Mouse (Mus musculus): ENCODE measurements at regions not wholly inside any gene's neighbourhood (a gene's known extent, or its start where the extent isn't known, plus 50 kb on each side); places are given as distances from the start of the nearest gene placed in this dataset.

DNA sequence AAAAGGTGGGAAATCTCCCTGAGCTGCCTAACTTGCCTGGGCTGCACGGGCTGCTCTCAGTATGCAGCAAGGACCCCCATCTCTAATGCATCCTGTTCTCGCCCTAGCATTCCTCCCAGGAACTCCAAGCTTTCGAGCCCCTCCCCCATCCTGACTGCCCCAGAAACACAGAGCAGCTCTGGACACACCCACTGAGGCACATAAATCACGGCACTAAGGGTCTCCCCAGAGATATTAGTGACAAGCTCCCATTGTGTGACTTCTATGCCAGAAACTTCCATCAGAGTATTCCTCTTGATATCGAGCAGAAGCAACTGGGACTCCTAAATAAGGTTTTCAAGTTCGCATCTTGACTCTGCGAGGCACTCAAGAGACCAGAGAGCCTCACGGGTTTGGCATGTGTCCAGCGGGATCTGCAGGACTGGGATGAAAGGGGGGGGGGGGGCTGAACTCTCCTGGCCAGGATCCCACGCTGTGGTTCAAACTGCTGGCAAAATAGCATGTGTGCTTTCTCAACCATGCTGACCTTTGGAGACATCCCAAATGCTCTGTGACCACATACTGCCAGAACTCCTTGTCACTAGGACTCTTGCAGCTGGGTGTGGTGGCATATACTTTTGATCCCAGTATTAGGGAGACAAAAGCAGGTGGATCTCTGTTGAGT, 212.5 kb downstream of the Rybp start:
- intact Hi-C loops (cut with DNase I) = no loop called here
- no peak for TF ChIP-seq CTCF (IDR thresholded peaks at IDR 0.05)
- H3K27ac ChIP-seq = no peak overlapping the region
- H3K4me3 ChIP-seq = no peak overlapping the region
- DNase-seq = peak; percentile 64

DNA sequence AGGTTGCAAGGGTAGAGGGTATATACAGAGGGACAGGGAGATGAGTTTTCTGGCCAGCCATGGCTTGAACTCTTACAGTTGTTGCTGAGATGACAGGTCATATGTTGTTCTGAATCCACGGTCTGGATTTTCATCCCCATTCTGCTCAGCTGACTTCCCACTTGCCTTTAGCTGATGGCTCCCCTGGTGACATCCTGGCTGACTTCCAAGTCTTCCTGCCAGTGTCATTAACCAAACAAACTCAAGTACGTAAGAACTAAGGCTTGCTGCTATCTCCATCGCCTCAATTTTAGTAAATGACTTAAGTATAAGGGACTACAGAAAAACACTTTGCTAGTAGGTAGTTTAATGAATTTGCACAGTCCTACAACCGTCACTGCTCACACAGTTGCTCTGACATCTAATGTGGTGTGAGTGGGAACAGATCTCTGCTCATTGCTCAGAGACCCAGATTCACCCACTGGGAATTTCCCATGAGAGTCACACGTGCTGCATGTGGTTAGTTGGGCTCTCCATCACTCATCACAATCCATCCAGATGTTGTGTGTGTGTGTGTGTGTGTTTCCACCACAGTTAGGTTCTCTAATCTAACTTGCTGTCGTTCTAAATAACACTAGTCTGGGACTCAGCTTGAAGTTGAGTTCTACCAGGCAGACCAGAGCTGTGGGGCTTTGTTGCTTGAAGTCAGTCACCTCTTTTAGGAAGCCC, 214.9 kb downstream of the Rybp start:
- peak; percentile 24 for DNase-seq
- intact Hi-C loops (cut with DNase I) = no loop called here
- TF ChIP-seq CTCF (IDR thresholded peaks at IDR 0.05) = no peak
- H3K4me3 ChIP-seq = no peak overlapping the region
- no peak overlapping the region for H3K27ac ChIP-seq

DNA sequence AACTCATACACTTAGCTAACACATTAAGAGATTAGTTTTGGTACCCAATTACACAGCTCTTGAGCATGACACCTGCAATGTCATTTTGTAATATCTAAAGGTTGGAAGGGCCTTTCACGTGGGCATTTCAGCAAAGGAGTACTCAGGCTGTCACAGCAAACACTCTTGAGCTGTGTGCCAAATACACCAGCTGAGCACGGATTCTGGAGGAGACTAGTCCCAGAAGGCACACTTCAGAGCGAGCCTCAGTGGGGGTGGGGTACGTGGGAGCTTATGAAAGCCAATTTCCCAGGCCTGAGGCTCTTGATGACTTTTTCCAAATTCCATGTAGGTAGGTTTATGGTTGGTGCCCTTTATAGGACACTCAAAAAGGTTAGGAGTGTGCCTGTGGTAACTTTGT, 218.1 kb downstream of the Rybp start:
- TF ChIP-seq CTCF (IDR thresholded peaks at IDR 0.05) = no peak
- intact Hi-C loops (cut with DNase I) = no loop called here
- H3K27ac ChIP-seq = no peak overlapping the region
- no peak for DNase-seq
- no peak overlapping the region for H3K4me3 ChIP-seq

DNA sequence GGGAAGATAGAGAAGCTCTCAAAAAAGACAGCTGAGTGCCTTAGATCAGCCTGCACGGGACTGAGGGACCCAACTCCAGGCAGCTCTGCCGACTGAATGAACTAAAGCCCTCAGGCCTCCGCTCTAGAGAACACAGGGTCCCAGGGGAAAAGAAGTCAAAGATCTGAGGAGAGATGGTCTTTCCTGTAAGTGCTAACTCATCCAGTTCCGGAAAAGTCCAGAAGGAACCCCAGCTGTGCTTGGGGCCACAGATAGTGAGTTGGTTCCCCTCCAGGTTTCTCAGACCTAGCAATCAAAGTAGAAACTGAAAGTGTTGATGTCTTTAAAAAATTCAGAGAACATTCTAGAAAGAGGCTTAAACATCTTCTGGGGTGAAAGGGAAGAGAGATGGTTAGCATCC, 220.0 kb downstream of the Rybp start:
- Histone ChIP-seq H3K27ac (no peak overlapping the region), H3K4me3 (no peak overlapping the region)
- intact Hi-C loops (cut with DNase I) = no loop called here
- no peak for DNase-seq
- TF ChIP-seq CTCF (IDR thresholded peaks at IDR 0.05) = no peak

DNA sequence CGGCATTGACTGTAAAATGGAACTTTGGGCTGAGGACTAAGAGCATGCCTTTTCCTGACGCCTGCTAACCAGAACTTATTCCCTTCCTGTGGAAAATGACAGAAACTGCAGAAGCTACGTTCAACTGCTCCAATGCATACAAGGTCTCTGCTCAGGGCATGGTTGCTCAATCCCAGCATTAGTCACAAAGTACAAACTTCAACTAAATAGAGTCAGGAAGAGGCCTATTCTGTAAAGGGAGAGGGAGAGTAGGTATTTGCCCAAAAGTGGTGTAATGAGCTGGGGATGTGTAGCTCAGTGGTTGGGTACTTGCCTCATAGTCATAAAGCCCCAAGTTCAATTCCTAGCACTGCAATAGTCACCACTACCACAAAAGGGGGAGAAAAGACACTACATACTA, 221.7 kb downstream of the Rybp start:
- Histone ChIP-seq H3K4me3 (no peak overlapping the region), H3K27ac (no peak overlapping the region)
- TF ChIP-seq CTCF (IDR thresholded peaks at IDR 0.05) = no peak
- intact Hi-C loops (cut with DNase I) = no loop called here
- no peak for DNase-seq

DNA sequence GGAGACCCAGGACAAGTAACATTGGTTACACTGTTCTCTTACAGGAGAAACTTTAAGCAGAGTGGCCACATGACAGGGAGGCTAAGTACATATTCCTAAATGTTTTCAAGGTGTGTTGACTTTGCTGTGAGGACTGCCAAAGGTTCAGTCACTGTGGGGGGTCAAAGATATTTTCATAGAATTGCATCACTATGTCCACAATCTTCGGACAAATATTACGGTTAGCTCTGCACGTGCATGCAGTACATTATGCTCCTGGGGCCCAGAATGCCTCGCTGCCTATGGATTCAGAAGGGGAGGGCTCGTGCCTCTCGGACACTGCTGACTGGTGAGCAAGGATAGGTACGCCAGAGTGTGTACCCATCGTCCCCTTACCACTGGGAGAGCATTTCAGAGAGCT, 224.3 kb downstream of the Rybp start:
- TF ChIP-seq CTCF (IDR thresholded peaks at IDR 0.05) = no peak

DNA sequence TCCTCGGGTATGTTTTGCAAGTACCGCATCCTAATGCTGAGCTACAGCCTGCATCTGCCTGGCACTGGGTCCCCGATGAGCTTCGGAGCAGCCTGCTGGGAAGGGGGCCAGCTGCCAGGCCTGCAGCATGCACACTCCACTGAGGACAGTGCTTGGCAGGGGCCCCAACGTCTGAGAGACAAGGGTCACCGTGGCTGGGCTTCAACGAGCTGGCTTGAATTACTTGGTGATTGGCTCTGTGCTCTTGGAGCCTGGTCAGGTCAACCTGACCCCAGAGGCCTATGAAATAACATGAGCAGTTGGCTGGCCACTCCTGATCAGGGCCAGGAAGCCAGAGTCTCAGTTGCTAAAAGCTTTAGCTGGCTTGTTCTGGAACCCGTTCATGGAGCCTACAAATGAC, 227.5 kb downstream of the Rybp start:
- no peak overlapping the region for H3K4me3 ChIP-seq
- intact Hi-C loops (cut with DNase I) = loop anchor here (5.0 to 10.0 kb wide), 4 partner anchors 67 to 225 kb away; partner anchors contain the start of gene Rybp
- TF ChIP-seq CTCF (IDR thresholded peaks at IDR 0.05) = no peak

More for the DNA sequence above, 224.3 kb downstream of the Rybp start:
- no peak overlapping the region for H3K4me3 ChIP-seq
- H3K27ac ChIP-seq = no peak overlapping the region
- intact Hi-C loops (cut with DNase I) = loop anchor here (5.0 kb wide), 1 partner anchor 64 kb away; no protein-coding TSS in a partner anchor
- no peak for DNase-seq

DNA sequence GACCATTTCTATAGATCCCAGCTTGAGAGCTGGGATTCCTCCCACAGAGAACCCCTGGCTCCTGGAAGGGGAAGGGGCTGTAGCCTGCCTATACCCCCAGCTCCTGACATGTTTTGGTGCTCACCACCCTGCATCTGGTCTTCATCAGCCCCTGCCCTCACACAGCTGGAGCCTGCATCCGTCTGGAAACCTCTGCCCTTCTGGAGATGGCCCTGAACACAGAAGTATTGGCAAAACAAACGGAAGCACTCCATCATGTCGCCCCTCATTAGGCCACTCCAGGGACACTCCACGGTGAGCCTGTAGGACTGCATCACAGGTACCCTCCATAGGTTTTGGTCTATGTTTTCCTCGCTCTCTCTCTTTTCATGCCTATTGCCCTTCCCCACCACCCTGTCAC, 231.3 kb downstream of the Rybp start:
- Histone ChIP-seq H3K27ac (no peak overlapping the region), H3K4me3 (no peak overlapping the region)
- DNase-seq = no peak
- no peak for TF ChIP-seq CTCF (IDR thresholded peaks at IDR 0.05)
- intact Hi-C loops (cut with DNase I) = loop anchor here (5.0 to 10.0 kb wide), 3 partner anchors 84 to 229 kb away; partner anchors contain the start of gene Rybp

More for the DNA sequence above, 227.5 kb downstream of the Rybp start:
- H3K27ac ChIP-seq = peak overlapping the region; percentile 53
- peak; percentile 91 for DNase-seq

DNA sequence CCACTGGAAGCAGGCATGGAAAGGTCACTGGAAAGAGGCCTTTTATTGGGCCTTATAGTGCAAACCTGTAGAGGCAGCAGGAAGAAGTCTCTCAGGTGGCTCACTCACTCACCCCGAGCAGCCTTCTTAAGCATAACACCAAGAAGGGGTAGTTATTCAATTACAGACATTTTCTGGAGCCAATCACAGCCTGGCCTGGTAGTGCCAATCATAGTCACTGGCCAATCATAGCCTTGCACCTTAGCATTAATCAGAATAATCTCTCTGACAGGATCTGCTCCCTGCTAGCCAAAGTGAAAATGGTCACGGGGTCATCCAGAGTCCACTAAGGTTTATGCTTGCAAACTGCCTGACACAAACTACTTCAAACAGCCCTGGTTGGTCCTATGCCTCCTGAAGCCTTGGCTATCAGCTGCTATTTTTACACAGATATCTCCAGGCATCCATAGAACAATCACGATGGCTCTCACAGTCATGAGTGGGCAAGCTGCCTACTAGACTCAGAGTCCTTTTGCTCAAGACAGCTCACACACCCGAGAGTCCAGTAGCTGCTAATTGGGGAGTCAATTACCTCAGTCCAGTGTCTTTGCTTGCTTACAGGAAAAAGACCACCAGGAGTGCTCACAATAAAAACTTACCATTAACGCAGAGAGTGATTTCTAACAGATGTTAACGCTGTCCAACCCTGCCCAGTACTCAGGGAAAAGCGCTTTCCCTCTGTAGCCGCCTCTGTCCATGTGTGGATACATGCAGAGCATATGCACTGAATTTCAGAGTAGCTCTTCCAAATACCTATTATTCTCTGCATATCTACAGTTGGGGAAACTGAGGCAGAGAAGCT, 234.1 kb downstream of the Rybp start:
- no peak overlapping the region for H3K27ac ChIP-seq
- DNase-seq = no peak
- no peak for TF ChIP-seq CTCF (IDR thresholded peaks at IDR 0.05)
- intact Hi-C loops (cut with DNase I) = loop anchor here (10.0 kb wide), 1 partner anchor 232 kb away; the partner anchor contains the start of gene Rybp
- no peak overlapping the region for H3K4me3 ChIP-seq

DNA sequence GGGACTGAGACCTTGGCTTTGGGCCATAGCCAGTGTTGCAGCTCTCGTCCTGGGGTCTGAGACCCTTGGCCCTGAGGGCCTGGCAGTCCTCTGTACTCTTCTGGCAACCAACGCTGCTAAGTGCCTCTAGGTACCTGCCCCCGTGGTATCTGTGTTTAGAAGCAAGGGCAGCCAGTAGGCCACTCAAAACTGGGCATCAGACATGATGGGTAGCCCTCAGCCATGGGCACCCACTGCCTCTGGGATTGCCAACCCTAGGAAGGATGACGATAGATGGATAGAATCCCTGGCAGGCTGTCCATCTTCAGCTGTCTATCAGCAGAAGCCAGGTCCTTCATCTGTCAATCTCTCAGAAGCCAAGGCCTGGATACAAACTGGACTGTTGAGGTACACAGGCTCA, 234.9 kb downstream of the Rybp start:
- H3K27ac ChIP-seq = no peak overlapping the region
- intact Hi-C loops (cut with DNase I) = loop anchor here (10.0 kb wide), 1 partner anchor 232 kb away; the partner anchor contains the start of gene Rybp
- no peak for TF ChIP-seq CTCF (IDR thresholded peaks at IDR 0.05)
- DNase-seq = no peak
- H3K4me3 ChIP-seq = no peak overlapping the region

DNA sequence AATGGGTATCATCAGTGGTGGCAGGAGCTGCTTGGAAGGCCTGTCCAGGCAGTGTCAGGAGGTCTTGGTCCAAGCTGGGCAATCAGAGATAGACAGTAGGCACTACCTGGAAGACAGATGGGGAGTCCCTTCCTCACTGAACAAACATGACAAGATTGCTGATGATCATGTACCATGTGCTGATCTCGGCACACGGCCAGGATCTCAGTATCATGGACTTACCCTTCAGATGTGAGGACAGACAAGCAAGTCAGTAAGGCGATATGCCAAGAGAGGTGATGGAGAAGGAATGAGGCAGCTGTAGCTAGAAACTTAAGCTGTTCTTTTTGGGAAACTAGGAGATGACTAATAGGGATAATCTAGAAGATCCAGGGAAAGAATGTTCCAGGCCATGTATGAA, 238.2 kb downstream of the Rybp start:
- Histone ChIP-seq H3K27ac (no peak overlapping the region), H3K4me3 (no peak overlapping the region)
- no peak for DNase-seq
- intact Hi-C loops (cut with DNase I) = no loop called here
- no peak for TF ChIP-seq CTCF (IDR thresholded peaks at IDR 0.05)

DNA sequence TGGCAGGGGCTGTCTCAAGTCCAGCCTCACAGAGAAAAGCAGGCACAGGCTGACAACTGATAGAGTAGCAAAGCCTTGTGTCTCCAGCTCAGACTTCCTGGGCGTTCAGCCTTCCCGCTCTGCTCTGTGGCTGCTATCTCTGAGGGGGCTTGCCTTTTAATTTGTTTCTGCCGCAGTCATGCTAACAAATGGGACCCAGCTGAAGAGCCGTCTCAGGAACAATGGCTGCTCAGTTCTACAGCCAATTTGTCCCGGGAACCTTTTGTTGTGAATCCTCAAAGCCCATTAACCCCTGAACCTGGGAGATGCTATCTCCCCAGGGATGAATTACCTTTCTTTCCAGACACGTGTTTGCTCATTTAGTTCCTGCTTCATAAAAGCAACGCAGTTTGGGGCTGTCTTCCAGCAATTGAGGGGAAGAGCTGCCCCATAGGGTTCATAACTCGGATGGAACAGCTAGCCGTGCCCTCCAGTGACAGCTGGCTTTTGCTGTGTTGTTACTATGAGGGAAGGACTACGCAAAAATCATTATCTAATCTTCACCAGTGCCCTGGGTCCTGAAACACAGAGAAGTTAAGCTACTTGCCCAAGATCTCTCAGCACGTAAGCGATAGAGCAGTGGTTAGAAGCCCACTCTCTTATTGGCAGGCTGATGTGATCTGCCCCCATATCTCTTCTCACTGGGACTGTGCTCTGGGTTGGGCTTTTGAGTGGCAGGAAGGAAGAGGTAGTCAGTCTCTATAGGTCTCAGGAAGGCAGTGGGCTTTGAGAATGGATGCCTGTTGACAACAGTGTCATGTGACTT, 240.9 kb downstream of the Rybp start:
- TF ChIP-seq CTCF (IDR thresholded peaks at IDR 0.05) = no peak
- H3K4me3 ChIP-seq = no peak overlapping the region
- intact Hi-C loops (cut with DNase I) = no loop called here

More for the DNA sequence above, 240.9 kb downstream of the Rybp start:
- no peak for DNase-seq
- H3K27ac ChIP-seq = no peak overlapping the region

All from gastrocnemius, adult 2 months (tissue).